Mouse (Mus musculus) heart, adult 11 months (tissue): Measurements from ENCODE around the gene Ap4b1.
A peak's percentile ranks its signal among the peaks of the same experiment; 100 is the strongest.
"Not testable (repeated sequence)": the region's sequence is repeated elsewhere in the genome, so short reads cannot be mapped to it uniquely, and the experiment has no call there.

Experiments
- DNase-seq: peaks from one replicate; pipeline ENCODE4 v3.0.0; 2022

Ap4b1 gene

GRCm38 (mm10) chr3:103801631-103802531 lies 7.4 kb upstream of the Ap4b1 start:
- DNase-seq = peak; percentile 100

DNA sequence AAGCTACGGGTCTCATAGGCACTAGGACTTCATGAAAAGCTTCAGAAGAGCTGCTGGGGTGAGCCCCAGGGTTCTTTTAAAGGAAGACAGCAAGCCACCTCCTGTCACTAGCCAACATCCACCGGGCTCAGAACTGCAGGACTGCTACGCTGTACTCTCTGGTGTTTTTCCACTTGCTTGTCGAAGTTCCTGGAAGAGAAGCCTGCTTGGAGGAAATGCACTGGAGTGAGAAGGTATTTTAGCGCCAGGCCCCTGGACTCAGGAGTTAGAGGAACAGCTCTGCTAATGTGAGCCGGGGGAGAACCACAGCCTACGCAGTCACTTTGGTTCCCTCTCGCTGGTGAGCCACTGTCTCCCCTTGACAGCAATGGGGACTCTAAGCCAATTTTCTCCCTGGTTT lies 6.5 kb upstream of the Ap4b1 start:
- DNase-seq = peak; percentile 94

DNA sequence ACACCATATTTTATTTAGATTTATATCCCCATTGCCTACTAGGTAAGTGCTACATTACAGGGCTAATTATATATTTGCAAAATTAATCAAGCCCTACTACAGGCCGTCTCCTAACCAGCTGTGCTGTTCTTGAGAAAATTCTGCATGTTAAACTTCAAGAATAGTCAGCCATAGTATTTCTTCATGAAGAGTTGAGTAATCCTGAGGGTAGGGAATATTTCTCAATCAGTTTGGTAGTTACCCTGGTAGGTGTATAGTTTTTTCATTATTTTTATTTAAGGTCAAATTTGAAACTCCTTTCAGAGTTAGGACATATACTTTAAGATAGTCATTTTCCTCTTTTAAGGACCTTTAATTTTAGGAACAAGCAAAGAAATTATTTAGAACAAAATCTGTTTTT lies 3.6 kb upstream of the Ap4b1 start:
- peak; percentile 42 for DNase-seq

- no peak for DNase-seq
These were observed 455 bp downstream of the Ap4b1 start for GRCm38 (mm10) chr3:103809799-103810150.

DNA sequence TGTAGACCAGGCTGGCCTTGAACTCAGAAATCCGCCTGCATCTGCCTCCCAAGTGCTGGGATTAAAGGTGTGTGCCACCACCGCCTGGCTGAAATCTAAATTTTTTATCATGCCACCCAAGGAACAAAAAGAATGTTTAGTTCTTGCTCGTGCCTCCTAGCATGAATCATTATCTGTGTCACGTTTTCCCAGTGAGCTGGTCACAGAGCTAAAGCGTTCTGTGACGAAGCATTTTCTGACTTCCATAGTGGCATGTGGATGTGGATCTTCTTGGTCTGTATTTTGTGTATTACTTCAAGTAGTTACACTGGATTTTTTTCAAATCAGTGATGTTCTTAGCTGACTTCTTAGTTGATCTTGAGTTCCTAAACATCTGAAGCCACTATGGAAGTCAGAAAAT lies 1.6 kb downstream of the Ap4b1 start:
- no peak for DNase-seq

- no peak for DNase-seq
These were observed 18.2 kb downstream of the Ap4b1 start for GRCm38 (mm10) chr3:103827548-103827947.

GRCm38 (mm10) chr3:103829036-103829435 lies 19.7 kb downstream of the Ap4b1 start:
- DNase-seq = no peak

DNA sequence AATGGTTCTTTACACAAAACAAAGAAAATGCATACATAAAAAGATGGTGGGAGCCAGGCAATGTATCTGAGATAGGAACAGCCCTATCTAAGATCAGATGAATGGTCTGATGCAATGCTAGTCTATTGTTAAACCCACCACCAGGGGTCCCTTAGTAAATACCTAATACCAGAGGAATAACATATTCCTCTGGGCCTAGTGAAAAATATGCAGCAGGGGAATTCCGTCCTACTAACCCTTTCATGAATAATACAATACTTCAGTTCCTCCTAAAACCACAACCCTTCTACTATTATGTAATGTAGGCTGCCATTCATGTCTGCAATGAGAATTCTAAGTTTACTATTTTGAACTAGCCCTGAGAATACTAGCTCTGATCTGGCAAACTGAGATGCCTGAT lies 21.4 kb downstream of the Ap4b1 start:
- DNase-seq = not testable (repeated sequence)

GRCm38 (mm10) chr3:103831146-103831545 lies 21.8 kb downstream of the Ap4b1 start:
- no peak for DNase-seq

DNA sequence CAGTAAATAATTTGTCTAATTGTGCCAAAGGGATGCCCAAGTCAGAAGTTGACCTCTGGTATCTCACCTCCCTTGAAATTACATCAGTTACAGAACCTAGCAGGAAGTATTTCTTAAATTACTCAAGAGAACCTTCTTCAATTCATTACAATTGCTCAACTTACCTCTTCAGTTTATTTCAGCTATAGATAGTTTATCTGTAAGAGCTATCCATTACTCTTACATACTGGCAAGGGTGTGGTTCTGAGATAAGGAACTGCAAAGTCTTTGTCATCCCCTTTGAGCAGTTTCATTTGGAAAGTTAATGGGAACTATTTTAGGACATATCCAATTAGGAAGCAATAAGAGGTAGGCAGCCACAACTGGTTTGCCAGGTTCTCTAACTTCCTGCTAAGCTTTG lies 23.1 kb downstream of the Ap4b1 start, which contains the start of gene Bcl2l15:
Gene Bcl2l15, plus strand, starts transcription at position 176 of the 400 bp plus-strand sequence.
- no peak for DNase-seq

- no peak for DNase-seq
These were observed 24.7 kb downstream of the Ap4b1 start for GRCm38 (mm10) chr3:103834001-103834400.

DNA sequence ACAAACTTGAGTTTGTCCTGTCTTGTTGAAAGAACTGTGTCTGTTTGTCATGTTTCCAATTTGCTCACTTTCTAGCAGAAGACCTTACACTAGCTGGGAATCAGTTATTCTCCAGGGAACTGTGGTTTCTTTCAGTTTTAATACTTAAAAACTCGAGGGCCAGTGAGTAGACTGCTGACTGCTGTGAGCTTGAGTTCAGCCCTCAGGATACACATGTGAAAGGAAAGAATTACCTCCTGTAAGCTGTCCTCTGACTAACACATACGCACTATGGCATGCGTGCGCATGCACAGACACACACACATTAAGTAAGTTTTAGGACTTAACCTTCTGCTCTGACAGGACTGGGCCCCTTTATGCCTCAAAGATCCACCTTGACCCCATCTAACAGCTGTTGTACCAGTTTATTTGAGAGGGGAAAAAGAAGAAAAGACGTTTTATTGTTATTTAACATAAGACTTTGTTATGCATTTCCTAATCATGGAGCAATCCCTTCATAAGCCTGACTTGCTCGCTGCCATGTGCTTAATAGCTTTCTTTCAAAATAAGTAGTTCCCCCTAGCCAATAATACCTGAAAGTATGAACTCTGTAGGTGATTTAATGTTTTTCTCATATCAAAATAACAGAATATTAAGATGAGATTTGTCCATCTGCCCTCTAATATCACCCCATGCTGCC lies 26.1 kb downstream of the Ap4b1 start:
- no peak for DNase-seq

- no peak for DNase-seq
These were observed 26.6 kb downstream of the Ap4b1 start for GRCm38 (mm10) chr3:103835951-103836310.

- DNase-seq = no peak
These were observed 27.1 kb downstream of the Ap4b1 start for GRCm38 (mm10) chr3:103836453-103836852.

DNA sequence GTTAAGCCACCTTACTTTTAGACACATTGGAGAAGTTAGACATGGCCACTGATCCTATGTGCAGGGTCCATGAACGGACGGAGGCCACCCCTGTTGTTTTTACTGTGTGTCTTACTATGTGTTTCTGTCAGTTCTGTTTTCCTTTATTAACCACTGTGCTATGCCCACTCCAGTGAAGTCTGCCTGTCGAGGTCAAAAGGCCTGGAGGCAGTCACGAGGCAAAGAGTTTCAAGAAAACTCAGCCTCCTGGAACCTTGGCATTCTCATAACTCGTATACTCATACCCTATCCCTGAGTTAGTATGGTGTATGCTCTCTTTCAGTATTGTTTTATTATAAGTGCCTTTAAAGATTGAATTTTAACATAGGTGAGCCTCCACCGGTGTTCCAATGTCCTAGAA lies 30.4 kb downstream of the Ap4b1 start:
- no peak for DNase-seq

- not testable (repeated sequence) for DNase-seq
These were observed 30.9 kb downstream of the Ap4b1 start for GRCm38 (mm10) chr3:103840195-103840594.

- DNase-seq = not testable (repeated sequence)
These were observed 31.6 kb downstream of the Ap4b1 start for GRCm38 (mm10) chr3:103840946-103841345.

- no peak for DNase-seq
These were observed 41.5 kb downstream of the Ap4b1 start for GRCm38 (mm10) chr3:103850644-103851363.

DNA sequence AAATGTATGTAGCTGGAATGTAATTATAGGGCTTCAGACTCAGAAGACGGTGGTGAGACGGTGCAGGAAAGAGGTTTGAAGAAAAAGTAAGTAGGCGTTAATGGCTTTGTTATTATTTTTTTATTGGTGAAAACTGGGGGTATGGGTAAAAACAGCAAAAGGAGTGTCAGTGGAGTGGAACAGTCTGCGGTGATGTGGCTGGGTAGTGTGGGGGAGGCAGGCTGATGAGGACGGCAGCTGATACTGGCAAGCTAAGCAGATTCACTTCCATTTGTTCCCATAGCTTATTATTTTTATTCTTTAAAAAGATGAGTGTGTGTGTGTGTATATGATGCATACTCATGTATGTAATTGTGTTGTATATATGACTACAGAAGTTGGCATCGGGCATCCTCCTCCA lies 42.2 kb downstream of the Ap4b1 start:
- no peak for DNase-seq

DNA sequence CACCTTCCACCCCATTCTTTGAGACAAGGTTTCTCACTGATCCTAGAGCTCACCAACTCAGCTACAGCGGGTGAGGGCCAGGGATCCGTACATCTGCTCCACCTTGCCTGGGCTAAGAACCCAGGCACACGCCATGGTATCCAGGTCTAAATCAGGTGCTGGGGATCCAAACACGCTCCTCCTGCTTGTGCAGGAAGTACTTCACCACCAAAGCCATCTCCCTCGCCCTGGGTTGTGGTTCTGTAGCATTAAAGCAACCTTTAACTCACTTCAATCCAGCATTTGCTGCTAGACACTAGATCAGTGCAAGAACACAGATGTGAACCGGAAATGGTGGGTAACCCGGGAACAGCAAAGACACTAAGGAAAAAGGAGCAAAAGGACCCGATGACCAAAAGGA lies 42.6 kb downstream of the Ap4b1 start:
- no peak for DNase-seq

- DNase-seq = no peak
These were observed 43.4 kb downstream of the Ap4b1 start for GRCm38 (mm10) chr3:103852565-103853299.

DNA sequence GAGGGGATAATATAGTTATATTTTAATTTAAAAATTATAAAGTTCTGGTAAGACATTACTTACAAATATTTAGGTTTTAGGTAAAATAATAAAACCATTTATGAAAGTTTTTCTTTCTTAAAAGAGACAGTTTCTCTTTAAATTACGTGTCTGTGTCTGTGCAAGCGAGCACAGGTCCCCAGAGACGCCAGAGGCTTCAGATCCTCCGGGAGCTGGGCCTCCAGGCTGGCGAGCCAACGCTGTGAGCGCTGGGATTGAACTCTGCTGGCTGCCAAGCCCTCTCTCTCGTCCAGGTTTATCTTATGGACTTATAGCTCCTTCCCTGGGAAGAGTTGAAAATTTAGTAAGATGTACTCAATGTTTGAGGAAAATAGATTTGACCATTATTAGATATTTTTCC lies 44.5 kb downstream of the Ap4b1 start:
- DNase-seq = peak; percentile 86
